Mouse (Mus musculus): ENCODE results near the gene Lrrc25.
A peak's percentile ranks its signal among the peaks of the same experiment; 100 is the strongest.

Lrrc25 gene

GRCm38 (mm10) chr8:70599507-70600290 lies 16.3 kb upstream of the Lrrc25 start:
- DNase-seq = no peak

- peak; percentile 75 for DNase-seq
Measured at GRCm38 (mm10) chr8:70600473-70601270, 15.3 kb upstream of the Lrrc25 start.

GRCm38 (mm10) chr8:70601271-70601649 lies 14.7 kb upstream of the Lrrc25 start:
- peak; percentile 91 for DNase-seq

- DNase-seq = no peak
Measured at GRCm38 (mm10) chr8:70602139-70602811, 13.7 kb upstream of the Lrrc25 start.

- DNase-seq = no peak
Measured at GRCm38 (mm10) chr8:70604558-70604957, 11.4 kb upstream of the Lrrc25 start.

GRCm38 (mm10) chr8:70605871-70606779 lies 9.8 kb upstream of the Lrrc25 start:
- no peak for DNase-seq

GRCm38 (mm10) chr8:70606780-70607602 lies 9.0 kb upstream of the Lrrc25 start:
- DNase-seq = no peak

- no peak for DNase-seq
Measured at GRCm38 (mm10) chr8:70607603-70607897, 8.4 kb upstream of the Lrrc25 start.

- DNase-seq = peak; percentile 65
Measured at GRCm38 (mm10) chr8:70607898-70608748, 7.8 kb upstream of the Lrrc25 start.

GRCm38 (mm10) chr8:70608749-70609367 lies 7.1 kb upstream of the Lrrc25 start, which contains the start of gene Ssbp4:
Ssbp4 (minus strand) TSS chr8:70608872.
- DNase-seq = no peak

GRCm38 (mm10) chr8:70609368-70609848 lies 6.5 kb upstream of the Lrrc25 start:
- peak; percentile 97 for DNase-seq

GRCm38 (mm10) chr8:70609849-70610795 lies 5.8 kb upstream of the Lrrc25 start:
- DNase-seq = peak; percentile 97

- DNase-seq = peak; percentile 93
Measured at GRCm38 (mm10) chr8:70610796-70611771, 4.9 kb upstream of the Lrrc25 start.

GRCm38 (mm10) chr8:70611849-70612248 lies 4.1 kb upstream of the Lrrc25 start:
- DNase-seq = peak; percentile 94

- DNase-seq = no peak
Measured at GRCm38 (mm10) chr8:70613763-70614162, 2.2 kb upstream of the Lrrc25 start.

GRCm38 (mm10) chr8:70614469-70614868 lies 1.5 kb upstream of the Lrrc25 start:
- peak; percentile 54 for DNase-seq

- DNase-seq = no peak
Measured at GRCm38 (mm10) chr8:70615281-70615680, 674 bp upstream of the Lrrc25 start.

GRCm38 (mm10) chr8:70616645-70617044 lies 690 bp downstream of the Lrrc25 start:
- no peak for DNase-seq

All from lung, postnatal 10 days (tissue).